Mouse (Mus musculus) ovary, adult 10 weeks (tissue): ENCODE results near the gene Acer1. TPM values are rescaled to one million over a fixed set of nuclear protein-coding genes. Genes with fewer than 3 reads are reported as not detected.

Source experiments
- polyA plus RNA-seq: library from polyadenylated mRNA; stranded (reverse); fragments of 350-450 nt; fragmentation: Illumina TruSeq; extraction: RNeasy Lipid Tissue Mini Kit (QIAGEN cat#74804); gene quantifications from one replicate; pipeline ENCODE4 v1.2.3, GENCODE M21; 2014

The Acer1 gene
- not detected for polyA plus RNA-seq

DNA sequence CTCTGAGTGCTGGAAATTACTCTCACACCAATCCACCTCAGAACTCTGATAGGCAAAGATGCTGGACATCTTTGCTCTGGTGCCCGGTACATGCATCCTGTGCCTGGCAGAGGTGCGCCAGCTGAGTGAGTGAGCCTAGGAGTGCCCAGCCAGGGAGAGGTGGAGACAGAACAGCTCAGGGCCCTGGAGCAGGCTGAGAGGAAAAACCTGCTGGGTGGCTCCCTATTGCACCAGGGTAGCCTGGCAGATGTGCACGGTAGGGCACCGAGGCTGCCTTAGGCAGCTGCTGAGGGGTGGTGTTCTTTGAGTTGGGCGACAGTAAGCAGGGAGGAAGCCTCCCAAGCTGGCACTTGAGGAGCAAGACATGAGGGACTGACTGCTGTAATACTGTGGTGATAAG, at the start of gene Acer1:
Acer1 (minus strand) TSS at position 114 of the 400 bp plus-strand sequence.

GRCm38 (mm10) chr17:57030931-57031660, 49.2 kb upstream of the Acer1 start, which contains the start of gene Khsrp:
Gene Khsrp (minus strand): TSS chr17:57031522.

GRCm38 (mm10) chr17:57011236-57012141, 29.6 kb upstream of the Acer1 start, which contains the start of the genes Gtf2f1 and Gm17949:
Gene Gtf2f1 (minus strand): TSS chr17:57011288.
Gene Gm17949 (plus strand): TSS chr17:57011469.

GRCm38 (mm10) chr17:56999968-57000609, 18.2 kb upstream of the Acer1 start, which contains the start of gene Pspn:
Gene Pspn (minus strand): TSS chr17:57000018.

DNA sequence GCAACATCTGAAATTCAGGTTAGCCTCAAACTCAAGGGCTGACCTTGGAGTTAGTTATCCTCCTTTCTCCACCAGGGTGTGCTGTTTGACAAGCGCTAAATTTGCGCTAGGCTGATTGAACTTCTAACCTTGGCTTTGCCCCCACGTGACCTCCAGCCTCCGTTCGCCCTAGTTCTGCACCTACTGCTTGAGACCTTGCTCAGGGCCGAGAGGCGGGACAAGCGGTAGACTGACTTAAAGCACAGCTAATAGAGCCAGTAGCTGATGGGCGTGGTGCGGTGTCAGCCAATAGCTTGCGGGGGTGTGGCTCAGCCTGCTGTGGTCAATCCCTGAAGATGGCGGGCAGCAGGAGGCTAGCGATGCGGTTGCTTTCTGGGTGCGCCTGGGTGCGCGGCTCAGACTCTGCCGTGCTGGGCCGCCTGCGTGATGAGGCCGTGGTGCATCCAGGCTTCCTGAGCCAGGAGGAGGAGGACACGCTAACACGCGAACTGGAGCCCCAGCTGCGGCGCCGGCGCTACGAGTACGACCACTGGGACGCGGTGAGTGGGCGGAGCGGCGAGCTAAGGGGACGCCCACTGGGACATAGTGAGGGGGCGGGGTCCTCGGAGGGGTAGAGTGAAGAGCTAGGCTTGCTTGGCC, 15.2 kb upstream of the Acer1 start, which contains the start of gene Alkbh7:
Alkbh7 (plus strand) TSS at position 311 of the 639 bp plus-strand sequence.

GRCm38 (mm10) chr17:56990115-56990746, 8.3 kb upstream of the Acer1 start, which contains the start of gene Clpp:
Gene Clpp (plus strand): TSS chr17:56990305.

DNA sequence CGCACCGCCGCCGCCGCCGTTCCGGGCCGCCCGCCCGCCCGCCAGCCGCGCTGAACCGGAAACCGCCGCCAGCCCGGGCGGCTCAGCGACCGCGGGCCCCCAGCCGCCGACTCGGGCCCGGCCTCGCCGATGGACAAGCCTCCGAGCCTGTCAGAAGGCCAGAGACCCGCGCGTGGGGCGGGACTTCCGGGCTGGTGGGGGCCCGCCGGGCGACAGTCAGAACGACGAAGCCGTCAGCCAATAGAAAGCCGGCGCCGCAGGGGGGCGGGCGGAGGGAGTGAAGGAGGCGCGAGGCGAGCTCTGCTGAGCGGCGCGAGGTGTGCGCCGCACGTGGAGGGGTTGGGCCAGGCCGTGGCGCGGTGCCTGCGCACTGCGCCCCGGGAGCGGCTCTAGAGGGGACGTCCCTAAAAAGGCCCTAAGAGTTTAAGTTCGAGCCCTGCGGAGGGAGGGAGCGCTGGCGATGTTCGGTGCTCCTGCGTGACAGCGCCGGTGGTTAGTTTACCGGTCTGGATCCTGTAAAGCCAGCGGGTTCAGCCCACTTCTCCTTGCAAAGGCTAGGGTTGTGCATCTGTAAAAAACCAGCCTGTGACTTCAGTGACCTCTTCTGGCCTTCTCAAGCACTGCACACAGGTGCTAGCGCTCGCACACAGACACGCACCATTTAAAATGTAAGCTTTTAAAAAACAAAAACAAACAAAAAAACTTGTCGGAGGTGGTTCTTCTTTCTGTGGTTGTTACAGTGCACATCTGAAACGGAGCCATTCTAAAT, 46.4 kb downstream of the Acer1 start, which contains the start of gene Mllt1:
Mllt1 (minus strand) TSS at position 53 of the 769 bp plus-strand sequence.

Other genes with a start within 250 kb of the Acer1 start
- gene Nrtn, start 224.6 kb downstream of the Acer1 start, polyA plus RNA-seq = not detected
- 1.1 TPM for gene Dus3l, start 217.4 kb downstream of the Acer1 start, polyA plus RNA-seq
- not detected for gene Prr22, start 211.9 kb downstream of the Acer1 start, polyA plus RNA-seq
- gene Rfx2, start 151.1 kb downstream of the Acer1 start, polyA plus RNA-seq = 0.26 TPM
- not detected for gene Acsbg2, start 107.7 kb downstream of the Acer1 start, polyA plus RNA-seq
- not detected for gene 1700061G19Rik, start 106.6 kb downstream of the Acer1 start, polyA plus RNA-seq
- gene Mllt1, start 46.7 kb downstream of the Acer1 start, polyA plus RNA-seq = 0.83 TPM
- 1.4 TPM for gene Clpp, start 8.2 kb upstream of the Acer1 start, polyA plus RNA-seq
- 1.5 TPM for gene Alkbh7, start 15.2 kb upstream of the Acer1 start, polyA plus RNA-seq
- gene Pspn, start 17.9 kb upstream of the Acer1 start, polyA plus RNA-seq = not detected
- 3.4 TPM for gene Gtf2f1, start 29.2 kb upstream of the Acer1 start, polyA plus RNA-seq
- not detected for gene Gm17949, start 29.3 kb upstream of the Acer1 start, polyA plus RNA-seq
- 12.5 TPM for gene Khsrp, start 49.4 kb upstream of the Acer1 start, polyA plus RNA-seq
- gene Slc25a41, start 59.5 kb upstream of the Acer1 start, polyA plus RNA-seq = not detected
- gene Crb3, start 77.0 kb upstream of the Acer1 start, polyA plus RNA-seq = 1.6 TPM
- gene Slc25a23, start 77.7 kb upstream of the Acer1 start, polyA plus RNA-seq = 16.6 TPM
- gene Dennd1c, start 96.4 kb upstream of the Acer1 start, polyA plus RNA-seq = 1.6 TPM
- gene Tubb4a, start 105.7 kb upstream of the Acer1 start, polyA plus RNA-seq = 0.66 TPM
- 1.3 TPM for gene Tnfsf9, start 123.2 kb upstream of the Acer1 start, polyA plus RNA-seq
- not detected for gene Cd70, start 167.7 kb upstream of the Acer1 start, polyA plus RNA-seq
- not detected for gene Tnfsf14, start 212.1 kb upstream of the Acer1 start, polyA plus RNA-seq
- 151 TPM for gene C3, start 246.0 kb upstream of the Acer1 start, polyA plus RNA-seq